Mouse (Mus musculus) thymus, postnatal 14 days (tissue): Measurements from ENCODE around the gene 1500011B03Rik.
A peak's percentile ranks its signal among the peaks of the same experiment; 100 is the strongest.

Source experiments
- DNase-seq: peaks from one replicate; pipeline ENCODE4 v3.0.0; 2021

1500011B03Rik gene

GRCm38 (mm10) chr5:114779956-114780489 is 43.2 kb downstream of the 1500011B03Rik start:
- DNase-seq = peak; percentile 54

GRCm38 (mm10) chr5:114776174-114776573 is 47.1 kb downstream of the 1500011B03Rik start:
- DNase-seq = no peak

GRCm38 (mm10) chr5:114775056-114775979 is 48.0 kb downstream of the 1500011B03Rik start, which contains the start of gene Git2:
Gene Git2, minus strand, starts transcription at chr5:114775517.
- peak; percentile 40 for DNase-seq

- DNase-seq = peak; percentile 91
These were observed 48.7 kb downstream of the 1500011B03Rik start, which contains the start of gene Ankrd13a for GRCm38 (mm10) chr5:114774403-114775051. Gene Ankrd13a, plus strand, starts transcription at chr5:114774677.

GRCm38 (mm10) chr5:114773780-114774179 is 49.5 kb downstream of the 1500011B03Rik start:
- DNase-seq = peak; percentile 51

- DNase-seq = peak; percentile 99
These were observed 50.0 kb downstream of the 1500011B03Rik start for GRCm38 (mm10) chr5:114773211-114773710.

- DNase-seq = peak; percentile 89
These were observed 50.6 kb downstream of the 1500011B03Rik start for GRCm38 (mm10) chr5:114772456-114773203.

- no peak for DNase-seq
These were observed 51.5 kb downstream of the 1500011B03Rik start for GRCm38 (mm10) chr5:114771796-114772195.

- DNase-seq = peak; percentile 63
These were observed 53.5 kb downstream of the 1500011B03Rik start for GRCm38 (mm10) chr5:114769786-114770185.

GRCm38 (mm10) chr5:114767185-114767584 is 56.1 kb downstream of the 1500011B03Rik start:
- no peak for DNase-seq

- no peak for DNase-seq
These were observed 56.6 kb downstream of the 1500011B03Rik start for GRCm38 (mm10) chr5:114766686-114767085.

- DNase-seq = peak; percentile 40
These were observed 58.2 kb downstream of the 1500011B03Rik start for GRCm38 (mm10) chr5:114764812-114765735.

- no peak for DNase-seq
These were observed 61.3 kb downstream of the 1500011B03Rik start for GRCm38 (mm10) chr5:114761980-114762379.

- no peak for DNase-seq
These were observed 63.7 kb downstream of the 1500011B03Rik start for GRCm38 (mm10) chr5:114759536-114760090.
